Mouse (Mus musculus) liver, adult (tissue): ENCODE measurements around the gene Ccnyl1.

ENCODE experiments used
- GATA4 ChIP-seq: IDR thresholded peaks from 2 replicates; pipeline ENCODE4 v1.6.1; 2014; ENCODE audit warnings: mild to moderate bottlenecking, low read length; ENCODE audit not compliant: insufficient replicate concordance

Ccnyl1 gene

DNA sequence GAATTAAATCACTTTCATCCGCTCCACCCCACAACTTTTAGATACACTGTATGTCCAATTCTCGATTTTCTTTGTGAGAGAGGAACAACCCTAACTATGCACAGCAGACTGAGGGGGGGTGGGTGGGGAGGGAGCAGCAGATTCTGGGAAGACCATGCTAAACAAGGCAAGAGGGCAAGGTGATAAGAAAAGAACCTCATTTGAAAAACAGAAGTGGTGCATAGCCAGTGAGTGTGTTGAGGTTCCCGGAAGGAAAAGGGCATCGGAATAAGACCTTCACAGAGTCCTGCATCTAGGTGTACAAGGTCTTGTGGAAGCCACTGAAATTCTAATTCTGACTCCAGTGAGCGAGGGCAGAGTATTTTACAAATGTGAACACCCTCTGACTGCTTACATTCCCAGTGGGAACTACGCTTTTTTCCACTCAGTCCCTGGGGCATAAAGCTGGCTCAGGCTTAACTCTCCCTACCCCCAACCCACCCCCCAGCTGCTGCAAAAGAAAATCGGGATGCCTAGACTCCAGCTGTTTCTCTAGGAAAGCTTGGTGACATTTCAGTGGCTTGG lies 42.5 kb downstream of the Ccnyl1 start:
- TF ChIP-seq GATA4 = no peak

DNA sequence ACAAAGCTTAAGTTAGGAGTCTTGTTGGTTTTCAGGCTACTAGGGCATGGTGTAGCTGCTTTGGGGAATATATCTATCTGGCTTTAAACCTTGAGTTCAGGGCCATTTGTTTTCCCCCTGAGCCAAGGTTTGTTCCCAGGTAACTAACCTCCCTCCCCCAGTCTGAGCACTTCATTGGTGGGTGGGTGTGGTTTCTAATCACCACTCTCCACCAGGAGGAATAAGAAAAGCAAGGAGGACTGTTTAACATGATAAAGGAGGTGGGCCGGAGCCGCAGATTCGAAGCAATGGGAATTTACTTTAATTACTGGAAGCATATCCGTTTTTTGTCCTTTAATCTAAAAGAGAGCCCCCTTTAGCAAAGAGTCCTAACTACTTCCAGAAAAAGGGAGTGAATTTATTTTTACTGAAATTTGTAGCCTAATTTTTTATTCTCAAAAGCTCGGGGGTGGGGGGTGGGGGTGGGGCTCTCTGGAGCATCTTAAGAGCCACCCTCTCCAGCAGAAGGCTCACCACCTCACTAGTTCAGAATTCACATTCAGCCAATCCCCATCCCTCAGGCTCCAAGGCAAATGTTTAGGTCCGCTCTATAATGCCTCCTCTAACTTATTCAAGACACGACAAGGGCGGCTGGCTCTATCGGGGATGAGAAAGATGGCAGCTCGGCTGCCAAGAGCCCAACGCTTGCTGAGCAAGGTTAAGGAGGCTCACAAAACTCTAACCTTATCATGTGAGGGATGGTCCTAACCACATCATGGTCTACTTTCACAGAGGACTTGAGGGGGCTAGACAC lies 43.4 kb downstream of the Ccnyl1 start:
- TF ChIP-seq GATA4 = no peak

DNA sequence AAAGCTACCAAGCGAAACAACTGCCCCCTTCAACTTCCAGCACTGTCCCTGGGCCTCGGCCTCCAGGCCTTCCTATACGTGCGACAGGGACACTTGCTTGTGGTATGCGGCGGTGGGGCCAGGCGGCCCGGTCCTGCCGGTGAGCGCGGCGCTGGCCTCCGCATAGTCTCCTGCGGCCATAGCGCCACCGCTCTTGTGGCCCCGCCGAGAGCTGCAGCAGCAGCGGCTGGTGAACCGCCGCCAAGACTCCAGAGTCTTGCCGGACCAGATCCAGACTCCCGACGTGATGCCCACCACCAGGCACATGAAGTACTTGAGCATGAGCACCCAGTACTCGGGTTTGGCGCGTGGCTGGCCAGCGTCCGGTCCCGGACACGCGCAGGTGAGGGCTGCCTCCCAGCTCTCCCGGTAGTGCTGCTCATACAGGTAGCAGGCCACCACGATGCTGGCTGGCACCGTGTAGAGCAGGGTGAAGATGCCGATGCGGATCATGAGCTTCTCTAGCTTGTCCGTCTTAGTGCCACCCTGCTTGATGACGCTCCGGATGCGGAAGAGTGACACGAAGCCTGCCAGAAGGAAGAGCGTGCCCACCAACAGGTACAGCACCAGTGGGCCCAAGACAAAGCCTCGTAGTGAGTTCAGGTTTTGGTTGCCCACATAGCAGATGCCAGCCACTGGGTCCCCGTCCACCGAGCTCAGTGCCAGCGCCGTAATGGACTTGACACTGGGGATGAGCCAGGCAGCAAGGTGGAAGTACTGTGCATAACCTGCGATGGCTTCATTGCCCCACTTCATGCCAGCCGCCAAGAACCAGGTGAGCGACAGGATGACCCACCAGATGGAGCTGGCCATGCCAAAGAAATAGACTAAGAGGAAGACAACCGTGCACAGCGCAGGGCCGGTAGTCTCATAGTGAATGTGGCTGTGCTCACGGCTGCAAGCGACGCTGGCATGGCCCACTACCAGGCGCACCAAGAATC lies 44.8 kb downstream of the Ccnyl1 start:
- TF ChIP-seq GATA4 = no peak

DNA sequence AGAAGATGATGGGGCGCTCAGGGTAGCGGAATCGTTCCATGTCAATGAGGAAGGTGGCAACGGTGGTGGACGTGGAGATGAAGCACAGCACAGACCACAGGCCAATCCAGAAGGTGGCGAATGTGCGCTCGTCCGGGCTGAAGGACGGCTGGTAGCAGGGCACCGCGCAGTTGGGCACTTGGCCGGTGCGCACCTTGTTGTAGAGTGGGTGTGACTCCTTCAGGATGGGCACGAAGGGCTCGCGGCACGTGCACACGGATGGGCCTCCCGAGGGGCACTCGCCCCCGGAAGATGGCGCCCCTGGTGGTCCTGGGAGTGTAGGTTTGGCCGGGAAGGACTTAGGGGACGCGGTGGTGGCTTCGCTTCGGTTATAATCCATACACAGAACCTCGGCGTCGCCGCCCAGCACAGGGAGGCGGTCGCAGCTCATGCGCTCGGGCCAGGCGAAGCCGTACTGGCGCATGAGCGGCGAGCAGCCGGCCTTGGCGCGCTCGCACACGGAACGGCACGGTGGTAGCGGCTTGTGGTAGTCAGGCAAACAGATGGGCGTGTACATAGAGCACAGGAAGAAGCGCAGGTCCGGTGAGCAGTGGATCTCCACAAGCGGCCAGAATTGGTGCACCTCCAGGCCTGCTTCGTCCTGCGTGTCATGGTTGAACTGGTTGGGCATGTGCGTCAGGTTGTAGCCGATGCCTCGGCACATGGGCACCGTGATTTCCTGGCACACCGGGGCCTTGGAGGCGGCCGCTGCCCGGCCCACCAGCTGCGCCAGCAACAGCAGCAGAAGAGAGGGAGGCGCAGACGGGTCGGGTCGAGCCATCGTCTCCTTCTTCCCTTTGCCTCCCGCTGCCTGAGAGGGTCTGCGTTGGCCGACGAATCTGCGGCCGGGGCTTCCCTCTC lies 45.8 kb downstream of the Ccnyl1 start:
- TF ChIP-seq GATA4 = no peak

- no peak for TF ChIP-seq GATA4
Measured at GRCm38 (mm10) chr1:64736681-64737501, 46.6 kb downstream of the Ccnyl1 start.

- TF ChIP-seq GATA4 = no peak
Measured at GRCm38 (mm10) chr1:64737502-64738179, 47.4 kb downstream of the Ccnyl1 start, which contains the start of gene Fzd5. TSS of gene Fzd5 (minus strand) at chr1:64737751.

- TF ChIP-seq GATA4 = no peak
Measured at GRCm38 (mm10) chr1:64738180-64738555, 47.9 kb downstream of the Ccnyl1 start.

DNA sequence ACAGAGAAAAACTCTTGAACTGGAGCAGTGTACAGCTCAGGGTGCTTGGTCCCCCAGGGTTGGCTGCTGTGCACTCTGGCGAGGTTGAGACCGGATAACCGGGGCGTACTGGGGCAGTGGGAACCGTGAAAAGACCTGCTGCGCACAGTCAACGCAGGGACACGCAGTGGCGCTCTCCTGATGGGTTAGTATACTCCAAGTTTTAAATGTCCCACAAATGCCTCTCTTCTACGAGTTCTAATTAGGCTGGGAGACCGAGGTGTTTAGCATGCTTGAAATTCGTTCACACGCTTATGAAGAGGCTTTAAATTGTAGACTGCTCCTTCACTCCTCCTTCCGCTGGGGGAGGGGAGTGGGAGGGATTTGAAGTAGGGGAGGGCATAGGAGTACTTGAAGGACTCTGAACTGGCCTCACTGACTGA lies 48.4 kb downstream of the Ccnyl1 start:
- no peak for TF ChIP-seq GATA4

DNA sequence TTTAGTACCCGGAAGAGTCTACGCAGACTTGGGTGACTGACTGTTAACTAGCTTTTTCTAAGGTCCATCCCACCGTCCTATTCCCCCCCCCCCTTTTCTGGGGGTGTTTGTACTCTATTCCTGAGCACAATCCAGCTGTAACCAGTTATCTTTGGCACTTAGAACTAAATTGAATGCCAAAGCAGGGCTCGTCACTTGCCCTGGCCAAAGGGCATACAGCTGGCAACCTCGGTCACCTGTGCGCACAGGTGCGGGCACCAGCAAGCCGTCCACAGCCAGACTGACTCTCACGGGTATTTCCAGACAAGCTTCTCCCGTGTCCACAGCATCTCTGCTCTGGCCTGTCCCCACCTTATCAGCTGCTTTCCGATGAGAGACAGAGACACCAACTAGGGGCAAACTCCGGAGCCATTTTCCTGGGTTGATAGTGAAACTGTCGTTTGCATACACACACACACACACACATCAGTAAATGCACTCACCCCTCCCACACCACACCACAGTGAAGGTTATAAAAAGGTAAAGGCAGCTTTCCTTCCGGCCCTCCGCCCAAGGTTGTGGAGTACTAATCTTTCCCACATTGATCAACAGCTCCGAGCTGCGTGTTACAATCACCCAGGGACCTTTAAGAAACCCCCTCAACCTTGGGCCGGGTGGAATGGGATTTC lies 52.6 kb downstream of the Ccnyl1 start:
- TF ChIP-seq GATA4 = no peak

GRCm38 (mm10) chr1:64744616-64745015 lies 54.4 kb downstream of the Ccnyl1 start:
- TF ChIP-seq GATA4 = no peak

DNA sequence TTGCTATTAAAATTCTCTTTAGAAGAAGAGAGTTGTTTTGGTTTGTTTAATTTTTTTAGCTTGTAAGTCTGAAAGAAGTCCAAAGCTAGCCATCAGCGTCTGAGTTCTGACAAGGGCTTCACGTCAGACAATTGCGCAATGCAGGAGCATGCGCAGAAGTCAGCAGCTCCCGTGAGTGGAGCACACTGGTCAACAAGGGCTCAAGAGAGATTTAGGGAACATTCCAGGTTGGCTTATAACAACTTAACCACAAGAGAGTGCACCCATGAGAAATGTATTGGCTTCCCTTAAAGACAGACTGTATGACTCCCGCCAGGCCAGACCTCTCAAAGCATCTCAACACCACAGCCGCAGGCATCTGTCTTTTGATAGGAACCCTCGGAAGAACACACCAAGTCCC lies 62.9 kb downstream of the Ccnyl1 start:
- no peak for TF ChIP-seq GATA4

GRCm38 (mm10) chr1:64753668-64754067 lies 63.4 kb downstream of the Ccnyl1 start:
- no peak for TF ChIP-seq GATA4

GRCm38 (mm10) chr1:64754658-64755057 lies 64.4 kb downstream of the Ccnyl1 start:
- no peak for TF ChIP-seq GATA4
